Mouse (Mus musculus): Measurements from ENCODE around the gene Vps18. TPM values are rescaled to one million over a fixed set of nuclear protein-coding genes. Genes with fewer than 3 reads are reported as not detected.

Gene Vps18
- total RNA-seq, 2 experiments from 2014 or later, result 13.4 to 13.7 TPM

- DNase-seq, result no peak
- intact Hi-C loops (cut with DNase I), result no loop called here
Observed at GRCm38 (mm10) chr2:119314742-119315310, 26.3 kb downstream of the Vps18 start.

- intact Hi-C loops (cut with DNase I), result no loop called here
- no peak for DNase-seq
Observed at GRCm38 (mm10) chr2:119318043-119318710, 29.6 kb downstream of the Vps18 start.

GRCm38 (mm10) chr2:119320571-119320970, 32.0 kb downstream of the Vps18 start:
- intact Hi-C loops (cut with DNase I), result no loop called here
- peak in 1 of 2 experiments; percentile 38 for DNase-seq

- intact Hi-C loops (cut with DNase I), result no loop called here
- DNase-seq, result no peak
Observed at GRCm38 (mm10) chr2:119321771-119322586, 33.4 kb downstream of the Vps18 start.

GRCm38 (mm10) chr2:119322587-119323300, 34.2 kb downstream of the Vps18 start:
- intact Hi-C loops (cut with DNase I), result no loop called here
- peak; percentile 41 to 43 for DNase-seq

- no peak for DNase-seq
Observed at GRCm38 (mm10) chr2:119323866-119324575, 35.5 kb downstream of the Vps18 start.

GRCm38 (mm10) chr2:119324576-119325318, 36.2 kb downstream of the Vps18 start:
- intact Hi-C loops (cut with DNase I), result loop anchor here (1.0 kb wide), 1 partner anchor 24 kb away; no protein-coding TSS in a partner anchor
- DNase-seq, result no peak

More at GRCm38 (mm10) chr2:119323866-119324575, 35.5 kb downstream of the Vps18 start:
- intact Hi-C loops (cut with DNase I), result no loop called here

GRCm38 (mm10) chr2:119325568-119326143, 37.1 kb downstream of the Vps18 start, which contains the start of gene Dll4:
Dll4 (plus strand) TSS chr2:119325784.
- DNase-seq, result peak; percentile 69 to 72
- intact Hi-C loops (cut with DNase I), result loop anchor here (1.0 kb wide), 1 partner anchor 25 kb away; no protein-coding TSS in a partner anchor

GRCm38 (mm10) chr2:119326161-119327101, 37.9 kb downstream of the Vps18 start:
- intact Hi-C loops (cut with DNase I), result no loop called here
- peak in 1 of 2 experiments; percentile 45 for DNase-seq

- intact Hi-C loops (cut with DNase I), result no loop called here
- DNase-seq, result peak; percentile 75 to 77
Observed at GRCm38 (mm10) chr2:119327102-119327480, 38.6 kb downstream of the Vps18 start.

GRCm38 (mm10) chr2:119327942-119328526, 39.5 kb downstream of the Vps18 start:
- intact Hi-C loops (cut with DNase I), result no loop called here
- no peak for DNase-seq

GRCm38 (mm10) chr2:119328546-119328945, 40.0 kb downstream of the Vps18 start:
- DNase-seq, result no peak
- intact Hi-C loops (cut with DNase I), result no loop called here

GRCm38 (mm10) chr2:119329123-119329817, 40.7 kb downstream of the Vps18 start:
- no peak for DNase-seq
- intact Hi-C loops (cut with DNase I), result no loop called here

- intact Hi-C loops (cut with DNase I), result no loop called here
- no peak for DNase-seq
Observed at GRCm38 (mm10) chr2:119330795-119331194, 42.3 kb downstream of the Vps18 start.

- DNase-seq, result no peak
- intact Hi-C loops (cut with DNase I), result no loop called here
Observed at GRCm38 (mm10) chr2:119332177-119332661, 43.7 kb downstream of the Vps18 start.

- DNase-seq, result no peak
- intact Hi-C loops (cut with DNase I), result no loop called here
Observed at GRCm38 (mm10) chr2:119334135-119334534, 45.6 kb downstream of the Vps18 start.
